Mouse (Mus musculus): ENCODE results near the gene Fdxr.

GRCm38 (mm10) chr11:115241402-115241801, 35.4 kb downstream of the Fdxr start:
- TF ChIP-seq POLR2A (IDR thresholded peaks at IDR 0.05; ENCODE audit: insufficient read length, low read depth) (no peak), MAX (IDR thresholded peaks at IDR 0.05; ENCODE audit: low read depth) (no peak), CEBPB (IDR thresholded peaks at IDR 0.05; ENCODE audit: insufficient read depth, poor library complexity, severe bottlenecking) (no peak)
